ENCODE assay signal across 8 mouse cellular contexts in the genomic region with DNA sequence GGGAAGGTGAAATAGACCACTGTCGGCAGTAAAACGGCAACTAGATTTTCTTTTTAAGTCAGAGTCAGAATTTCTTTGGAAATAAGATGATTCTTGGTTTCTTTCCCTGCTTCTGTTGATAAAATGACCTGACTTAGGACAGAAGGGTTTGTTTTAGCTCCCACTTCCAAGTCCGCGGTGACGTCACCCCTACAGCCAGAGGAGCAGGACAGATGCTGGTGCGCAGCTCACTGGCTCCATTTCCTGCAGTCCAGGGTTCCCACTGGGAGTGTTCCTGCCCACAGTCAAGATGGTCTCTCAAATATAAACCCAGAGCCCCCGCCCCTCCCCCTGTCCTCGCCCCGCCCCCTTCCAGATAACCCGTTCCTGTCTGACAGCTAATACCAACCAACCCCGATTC. TPM values are rescaled to one million over a fixed set of nuclear protein-coding genes. Genes with fewer than 3 reads are reported as not detected.
DNase-seq lines count a peak whose midpoint lies in the region; ATAC-seq and TF ChIP-seq lines count a peak whose summit lies in the region.

No protein-coding gene starts in this region.

- H3K9me3 ChIP-seq in heart, embryonic 12.5 days (replicated peaks) = peaks cover 7% of the 10 kb centered on the region; the same call in 1 of the 2 replicates

- no peak for TF ChIP-seq CTCF in left cerebral cortex, adult 2 months (IDR thresholded peaks at IDR 0.05)

- no peaks in the 10 kb centered on the region for H3K36me3 ChIP-seq in heart, embryonic 12.5 days

- DNase-seq in left cerebral cortex, adult 2 months (ENCODE audit: extremely low spot score in 1 of 2, low spot score in 2 of 2) = no peak
- no peak for DNase-seq in left cerebral cortex, adult 11 months (ENCODE audit: low spot score)
- peak; percentile 74 for DNase-seq in kidney, postnatal 14 days

- 42% methylated on average over 11 of the region's 11 CpGs for WGBS in heart, embryonic 12.5 days

- H3K27ac ChIP-seq in left cerebral cortex, adult 2 months = no peak overlapping the region
- peak overlapping the region; percentile 25; the same call in 1 of the 2 replicates for H3K27ac ChIP-seq in heart, embryonic 12.5 days (ENCODE audit: poor library complexity, severe bottlenecking)

- 0 out of 2 replicates have a peak, but pooled peaks cover 4% of the 10 kb centered on the region for H3K4me1 ChIP-seq in heart, embryonic 12.5 days (replicated peaks)

- no peak overlapping the region for H3K9ac ChIP-seq in heart, embryonic 12.5 days

- ATAC-seq in common myeloid progenitor, adult 5-6 weeks (replicated peaks; ENCODE audit: low read depth, poor library complexity, severe bottlenecking) = 0 out of 2 replicates have a peak, but pooled peaks have one; percentile 37
- peak; percentile 75 for ATAC-seq in heart, embryonic 12.5 days (ENCODE audit: insufficient number of reproducible peaks, low FRiP score)
- ATAC-seq in megakaryocyte progenitor cell, adult 5-6 weeks (replicated peaks; ENCODE audit: poor library complexity) = peak; percentile 18; the same call in 1 of the 2 replicates
- ATAC-seq in CD4-positive, CD25-positive, alpha-beta regulatory T cell, adult 4 months = no peak
- ATAC-seq in inflammation-experienced regulatory T-cells, adult 6 months = no peak

- peak overlapping the region; percentile 36 for H3K4me2 ChIP-seq in heart, embryonic 12.5 days

- H3K27me3 ChIP-seq in heart, embryonic 12.5 days (replicated peaks) = no peaks in the 10 kb centered on the region

- intact Hi-C loops in left cerebral cortex, adult 2 months (cut with DNase I) = no loop called here

- H3K4me3 ChIP-seq in left cerebral cortex, adult 2 months = 0 out of 2 replicates have a peak overlapping the region, but pooled peaks have one; percentile 7
- H3K4me3 ChIP-seq in heart, embryonic 12.5 days = no peak overlapping the region

RNA-seq across cellular contexts. Expression of gene Socs5, which starts 34.8 kb away (rescaled TPM):
- total RNA-seq in left cerebral cortex, adult 2 months (2021) = 100 to 1,000 TPM; 126 to 129 TPM
- total RNA-seq in common myeloid progenitor, adult 5-6 weeks (2017) = 7.2 and 10.0 TPM in 2 replicates
- polyA plus RNA-seq in heart, embryonic 12.5 days (2016; fragmentation: Nextera tagmentation; extraction: Ambion mirVana) = 13.5 and 17.0 TPM in 2 replicates
- total RNA-seq in megakaryocyte progenitor cell, adult 5-6 weeks (2015) = 4.4 and 5.1 TPM in 2 replicates
- 4.2 and 5.5 TPM in 2 replicates for total RNA-seq in megakaryocyte progenitor cell, adult 5-6 weeks (2017)
- polyA plus RNA-seq in CD4-positive, CD25-positive, alpha-beta regulatory T cell, adult 4 months (2017; shearing (Covaris generic)) = 1 to 10 TPM; 8.7 to 9.3 TPM
- polyA plus RNA-seq in inflammation-experienced regulatory T-cells, adult 6 months (2017; shearing (Covaris generic)) = 10 to 100 TPM in 1 of 3 experiments, 1 to 10 TPM in 2; 4.7 to 10.5 (median 8.6) TPM

Comparison
In these comparisons a context has a peak if more than half of its experiments do, and no peak if none do; other contexts are left out.
1. ATAC-seq: peak in common myeloid progenitor, adult 5-6 weeks (single experiment), heart, embryonic 12.5 days (single experiment) and megakaryocyte progenitor cell, adult 5-6 weeks (single experiment); none in CD4-positive, CD25-positive, alpha-beta regulatory T cell, adult 4 months (single experiment) and inflammation-experienced regulatory T-cells, adult 6 months (single experiment).
2. RNA of gene Socs5, which starts 34.8 kb away (total RNA-seq): 126 to 129 TPM in left cerebral cortex, adult 2 months; 7.2 to 10.0 TPM in common myeloid progenitor, adult 5-6 weeks and 4.2 to 5.5 TPM in megakaryocyte progenitor cell, adult 5-6 weeks; every median in the first group is over 10 times any median in the second.